Mouse (Mus musculus) intestine, postnatal 0 days (tissue): ENCODE results near the gene Wdr47. TPM values are rescaled to one million over a fixed set of nuclear protein-coding genes. Genes with fewer than 3 reads are reported as not detected.
"Not testable (repeated sequence)": the region's sequence is repeated elsewhere in the genome, so short reads cannot be mapped to it uniquely, and the experiment has no call there.

Experiments
- ATAC-seq: fragments of 200-750 bp; cut with Nextera tagmentation; 2 replicates; pipeline ENCODE4 v1.8.0; 2017; ENCODE audit warnings: mild to moderate bottlenecking, moderate TSS enrichment, moderate library complexity
- H3K27ac ChIP-seq: fragments of 300-500 bp; sonication (generic); 2 replicates; pipeline ENCODE4 v1.5.1; 2014; ENCODE audit warnings: mild to moderate bottlenecking, low read depth, low read length, moderate library complexity
- H3K27me3 ChIP-seq: fragments of 300-500 bp; sonication (generic); replicated peaks from 2 replicates; pipeline ENCODE4 v1.6.1; 2014; ENCODE audit warnings: low read length, mixed read lengths; ENCODE audit not compliant: control insufficient read depth, insufficient read depth
- H3K36me3 ChIP-seq: fragments of 300-500 bp; sonication (generic); 2 replicates; pipeline ENCODE4 v1.6.1; 2014; ENCODE audit warnings: mild to moderate bottlenecking, moderate library complexity; ENCODE audit not compliant: control insufficient read depth, insufficient read depth
- H3K4me1 ChIP-seq: fragments of 300-500 bp; sonication (generic); replicated peaks from 2 replicates; pipeline ENCODE4 v1.6.1; 2014; ENCODE audit warnings: antibody characterized with exemption, low read length, mixed read lengths; ENCODE audit not compliant: control insufficient read depth, insufficient read depth
- H3K4me2 ChIP-seq: fragments of 300-500 bp; sonication (generic); replicated peaks from 2 replicates; pipeline ENCODE4 v1.6.1; 2014; ENCODE audit warnings: low read depth, mild to moderate bottlenecking, moderate library complexity
- H3K4me3 ChIP-seq: fragments of 300-500 bp; sonication (generic); 2 replicates; pipeline ENCODE4 v1.5.1; 2014; ENCODE audit warnings: low read depth, low read length
- H3K9ac ChIP-seq: fragments of 300-500 bp; sonication (generic); 2 replicates; pipeline ENCODE4 v1.6.1; 2014; ENCODE audit warnings: mild to moderate bottlenecking, low read depth, low read length
- H3K9me3 ChIP-seq: fragments of 300-500 bp; sonication (generic); 2 replicates; pipeline ENCODE4 v1.6.1; 2016; ENCODE audit warnings: mixed run types; ENCODE audit not compliant: control insufficient read depth
- CTCF ChIP-seq: sonication (generic); IDR thresholded peaks from 2 replicates; pipeline ENCODE4 v1.5.1; 2016; ENCODE audit warnings: low read depth, mild to moderate bottlenecking, control low read depth, antibody characterized with exemption, moderate library complexity
- WGBS: fragments of 180-500 bp; shearing (Covaris S2); extraction: QIAGEN DNeasy Blood & Tissue Kit; methylation state at CpG from one replicate; pipeline ENCODE4 v1.1.7; 2014; 5-methylcytosine and 5-hydroxymethylcytosine counted together
- polyA plus RNA-seq: library from polyadenylated mRNA; unstranded; fragments of >200 nt; fragmentation: Nextera tagmentation; extraction: Ambion mirVana; gene quantifications from 2 replicates; pipeline ENCODE4 v1.2.1, GENCODE M21; 2015

Wdr47 gene
- polyA plus RNA-seq, 1 experiment from 2014 or later: 2.9 TPM

DNA sequence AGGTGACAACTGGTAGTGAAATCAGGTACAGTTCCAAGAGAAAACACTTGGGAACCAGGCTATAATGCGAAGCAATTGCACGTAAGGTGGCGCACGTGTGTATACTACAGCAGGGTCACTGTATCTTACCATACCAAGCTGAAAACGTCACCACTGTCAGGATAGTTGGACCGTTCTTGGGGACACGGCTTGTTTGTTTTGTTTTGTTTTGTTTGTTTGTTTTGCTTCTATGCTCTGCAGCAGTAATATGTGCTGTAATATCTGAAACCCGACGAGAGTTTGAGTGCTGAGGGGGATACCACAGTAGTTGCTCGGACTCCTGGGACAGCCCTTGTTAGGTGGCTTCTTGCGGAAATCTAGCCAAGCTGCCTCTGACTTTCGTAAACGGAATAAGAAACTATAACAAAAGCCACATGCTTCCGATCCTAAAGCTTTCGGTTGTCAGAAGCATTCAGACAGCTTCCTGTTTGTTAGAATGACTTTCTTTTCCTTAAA, 28.3 kb upstream of the Wdr47 start:
- Histone ChIP-seq H3K27ac (peak overlapping the region; percentile 80), H3K9me3 (no peaks in the 10 kb centered on the region), H3K9ac (peak overlapping the region; percentile 45), H3K4me2 (peak overlapping the region; percentile 77), H3K27me3 (no peaks in the 10 kb centered on the region), H3K4me1 (peaks cover 4% of the 10 kb centered on the region; the same call in 1 of the 2 replicates), H3K36me3 (peaks cover 26% of the 10 kb centered on the region), H3K4me3 (peak overlapping the region; percentile 85)
- 3% methylated on average over 15 of the region's 15 CpGs for WGBS
- peak; percentile 62 for TF ChIP-seq CTCF
- ATAC-seq: peak; percentile 78

DNA sequence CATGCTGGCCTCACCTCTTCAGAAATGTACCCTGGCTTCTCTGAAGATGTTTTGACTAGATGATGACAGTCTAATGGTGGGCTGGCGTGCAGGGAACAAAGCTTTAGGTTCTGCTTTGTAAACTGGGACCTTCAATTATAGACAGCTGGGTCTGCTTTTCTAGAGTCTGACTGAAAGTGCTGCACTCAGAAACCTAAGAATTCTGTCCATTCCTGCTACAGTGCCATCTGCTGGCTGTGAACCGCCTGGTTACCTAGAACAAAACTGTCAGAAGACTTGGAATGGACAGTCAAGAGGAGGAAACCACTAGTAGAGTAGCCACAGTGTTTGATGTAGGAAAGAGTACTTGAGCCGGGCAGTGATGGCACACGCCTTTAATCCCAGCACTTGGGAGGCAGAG, 27.8 kb upstream of the Wdr47 start:
- Histone ChIP-seq H3K9me3 (no peaks in the 10 kb centered on the region), H3K4me2 (peak overlapping the region; percentile 77), H3K9ac (peak overlapping the region; percentile 45), H3K27me3 (no peaks in the 10 kb centered on the region), H3K4me1 (peaks cover 4% of the 10 kb centered on the region; the same call in 1 of the 2 replicates), H3K27ac (peak overlapping the region; percentile 80), H3K36me3 (peaks cover 21% of the 10 kb centered on the region), H3K4me3 (peak overlapping the region; percentile 85)
- TF ChIP-seq CTCF: peak; percentile 90
- WGBS: under 1% methylated on average over 4 of the region's 4 CpGs
- no peak for ATAC-seq

DNA sequence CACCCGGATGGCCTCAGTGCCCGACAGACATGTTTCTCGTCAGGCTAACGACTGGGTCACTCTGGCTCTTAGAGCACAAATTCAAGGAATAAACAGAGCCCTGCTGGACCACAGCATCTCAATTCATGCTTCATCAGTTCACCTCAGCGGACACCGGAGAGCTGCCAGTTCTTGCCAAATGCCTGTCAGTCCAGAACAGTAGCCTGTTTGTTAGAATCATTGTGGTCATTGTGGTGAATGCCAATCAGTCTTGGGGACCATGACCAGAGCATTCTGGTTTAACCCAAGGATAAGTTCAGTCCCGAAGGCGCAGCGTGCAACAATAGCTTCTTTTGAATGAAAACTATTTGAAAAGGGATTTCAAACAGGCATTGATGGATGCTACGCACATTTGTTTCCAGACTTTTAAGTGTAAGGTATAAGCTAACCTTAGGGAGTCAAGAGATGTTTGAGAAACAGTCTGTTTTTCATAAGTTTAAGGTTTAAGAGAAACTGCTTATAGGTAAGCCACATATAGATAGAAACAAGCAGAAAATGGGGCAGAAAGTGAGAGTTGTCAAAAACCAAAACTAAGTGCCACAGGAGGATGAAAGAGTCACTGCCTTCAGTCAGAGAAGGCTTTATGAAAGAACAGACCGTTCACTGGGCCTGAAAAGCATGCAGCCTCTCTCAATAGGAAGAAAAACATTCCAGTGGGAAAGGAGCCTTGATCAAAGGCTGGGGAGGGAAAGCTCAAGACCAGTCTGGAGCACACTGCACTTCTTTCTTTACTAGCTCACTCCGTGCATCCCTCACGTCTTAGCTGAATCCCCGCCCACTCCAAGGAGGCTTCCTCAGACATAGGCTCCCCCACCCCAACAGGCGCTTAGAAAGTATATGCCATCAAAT, 22.8 kb upstream of the Wdr47 start:
- no peak overlapping the region for H3K4me3 ChIP-seq
- no peak overlapping the region for H3K4me2 ChIP-seq
- no peaks in the 10 kb centered on the region for H3K9me3 ChIP-seq
- no peak overlapping the region for H3K9ac ChIP-seq
- no peaks in the 10 kb centered on the region for H3K4me1 ChIP-seq
- 61% methylated on average over 15 of the region's 15 CpGs for WGBS
- no peak overlapping the region for H3K27ac ChIP-seq
- TF ChIP-seq CTCF: no peak
- H3K36me3 ChIP-seq: no peaks in the 10 kb centered on the region
- no peak for ATAC-seq
- H3K27me3 ChIP-seq: no peaks in the 10 kb centered on the region

DNA sequence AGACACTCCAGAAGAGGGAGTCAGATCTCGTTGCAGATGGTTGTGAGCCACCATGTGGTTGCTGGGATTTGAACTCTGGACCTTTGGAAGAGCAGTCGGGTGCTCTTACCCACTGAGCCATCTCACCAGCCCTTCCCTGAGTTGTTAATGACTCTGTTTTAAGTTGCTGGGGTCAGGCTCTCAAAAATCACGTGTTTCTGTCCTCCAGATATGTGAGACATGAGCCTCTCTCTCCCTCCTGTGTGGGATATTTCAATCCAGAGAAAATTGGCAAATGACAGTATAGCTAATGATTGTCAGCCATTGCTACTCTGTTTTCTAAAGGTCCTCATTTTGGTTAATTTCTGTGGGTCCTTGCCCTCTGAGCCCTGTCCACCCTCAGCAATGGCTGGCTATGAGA, 21.4 kb upstream of the Wdr47 start:
- H3K9ac ChIP-seq, H3K4me2 ChIP-seq, H3K27ac ChIP-seq, H3K4me3 ChIP-seq, ATAC-seq, H3K36me3 ChIP-seq, H3K27me3 ChIP-seq, H3K4me1 ChIP-seq, H3K9me3 ChIP-seq: not testable (repeated sequence)
- 43% methylated on average over 3 of the region's 3 CpGs for whole genome bisulfite sequencing

DNA sequence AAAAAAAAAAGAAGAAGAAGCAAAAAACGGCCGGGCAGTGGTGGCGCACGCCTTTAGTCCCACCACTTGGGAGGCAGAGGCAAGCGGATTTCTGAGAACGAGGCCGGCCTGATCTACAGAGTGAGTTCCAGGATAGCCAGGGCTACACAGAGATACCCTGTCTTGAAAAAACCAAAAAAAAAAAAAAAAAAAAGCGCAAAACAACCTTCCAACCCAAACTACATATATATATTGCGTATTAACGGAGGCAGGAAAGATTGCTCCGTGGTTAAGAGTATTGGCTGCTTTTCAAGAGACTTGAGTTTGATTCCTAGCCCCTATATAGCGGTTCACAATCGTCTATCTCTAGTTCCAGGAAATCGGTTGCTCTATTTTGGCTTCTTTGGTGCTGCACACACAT, 20.3 kb upstream of the Wdr47 start:
- ATAC-seq: 0 out of 2 replicates have a peak, but pooled peaks have one; percentile 7
- 91% methylated on average over 14 of the region's 14 CpGs for WGBS
- no peak overlapping the region for H3K9ac ChIP-seq

DNA sequence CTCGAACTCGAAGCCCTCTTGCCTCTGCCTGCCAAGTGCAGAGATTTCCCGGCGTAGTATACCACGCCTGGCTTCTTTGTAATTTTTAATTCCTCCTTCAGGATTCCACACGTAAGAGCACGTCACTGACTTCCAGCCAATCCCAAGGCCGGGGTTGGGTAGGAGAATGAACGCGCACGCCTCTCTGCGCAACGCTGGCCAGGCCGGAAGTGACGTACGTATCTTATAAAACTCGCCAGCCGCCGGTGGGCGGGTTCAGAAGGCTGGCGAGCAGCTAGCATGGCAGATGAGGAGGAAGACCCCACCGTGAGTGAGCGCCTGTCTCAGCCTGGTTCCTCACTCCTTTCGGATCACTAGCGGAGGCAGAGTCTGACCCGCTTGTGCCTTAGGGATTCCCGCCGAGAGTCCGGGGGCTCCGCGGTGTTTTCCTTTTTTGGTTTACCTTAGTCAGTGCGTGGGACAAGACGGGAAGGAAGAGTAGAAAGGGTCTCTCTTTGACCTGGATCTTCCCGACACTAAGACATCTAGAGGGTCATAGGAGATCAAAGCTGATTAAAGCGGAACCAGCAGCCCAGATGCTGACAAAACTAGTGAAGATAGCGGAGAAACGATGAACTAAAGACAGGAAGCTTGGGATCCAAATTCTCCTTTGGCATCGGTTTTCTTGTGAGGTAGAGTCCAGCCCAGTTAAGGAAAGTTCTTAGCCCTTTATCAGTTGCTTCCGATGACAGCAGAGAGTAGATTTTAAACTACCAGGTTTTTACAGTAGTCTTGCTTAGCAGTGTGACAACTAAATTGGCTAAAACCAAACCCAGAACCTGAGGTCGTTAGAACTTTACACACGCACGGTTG, 19.4 kb upstream of the Wdr47 start, which contains the start of gene Taf13:
Taf13 (plus strand) TSS at position 256 of the 852 bp plus-strand sequence.
- peak; percentile 99 for ATAC-seq
- under 1% methylated on average over 42 of the region's 42 CpGs for WGBS
- Histone ChIP-seq H3K9ac (peak within 1 kb of the TSS; percentile 65), H3K36me3 (no peaks in the 10 kb centered on the region), H3K27ac (no peak within 1 kb of the TSS), H3K27me3 (no peaks in the 10 kb centered on the region), H3K9me3 (no peaks in the 10 kb centered on the region), H3K4me3 (peak within 1 kb of the TSS; percentile 66), H3K4me2 (peak within 1 kb of the TSS; percentile 75), H3K4me1 (no peaks in the 10 kb centered on the region)
- TF ChIP-seq CTCF: no peak

More for the DNA sequence above, 20.3 kb upstream of the Wdr47 start:
- Histone ChIP-seq H3K9me3 (no peaks in the 10 kb centered on the region), H3K4me3 (peak overlapping the region; percentile 66; the same call in 1 of the 2 replicates), H3K27ac (no peak overlapping the region), H3K27me3 (no peaks in the 10 kb centered on the region), H3K4me1 (no peaks in the 10 kb centered on the region), H3K4me2 (peak overlapping the region; percentile 75), H3K36me3 (no peaks in the 10 kb centered on the region)
- TF ChIP-seq CTCF: no peak
